Mouse (Mus musculus) heart, adult 2 months (tissue): Measurements from ENCODE around the gene Ttc23.

Source experiments
- CTCF ChIP-seq: fragments of 200-600 bp; IDR thresholded peaks from 2 replicates; pipeline ENCODE4 v1.8.1; 2022; ENCODE audit warnings: antibody characterized with exemption, mild to moderate bottlenecking, moderate library complexity
- EP300 ChIP-seq: fragments of 200-500 bp; IDR thresholded peaks from 2 replicates; pipeline ENCODE4 v1.6.1; 2011; ENCODE audit warnings: low read depth, low read length, control low read depth; ENCODE audit not compliant: insufficient read depth
- POLR2A ChIP-seq: fragments of 200-500 bp; IDR thresholded peaks from 2 replicates; pipeline ENCODE4 v1.6.1; 2011; ENCODE audit warnings: mild to moderate bottlenecking, low read depth, low read length, control low read depth; ENCODE audit not compliant: insufficient read depth

- no peak for TF ChIP-seq CTCF
- TF ChIP-seq EP300, result no peak
- no peak for TF ChIP-seq POLR2A
Observed at GRCm38 (mm10) chr7:67776636-67777305, 129.6 kb downstream of the Ttc23 start.
